Mouse (Mus musculus): ENCODE data around the gene Trp53tg5.

- TF ChIP-seq CTCF (IDR thresholded peaks at IDR 0.05; ENCODE audit: low read depth, low read length) (no peak), POLR2A (IDR thresholded peaks at IDR 0.05; ENCODE audit: extremely low read depth, insufficient read depth, low read length) (no peak)
These were observed 13.6 kb upstream of the Trp53tg5 start for GRCm38 (mm10) chr2:164487115-164487527.

All from liver, adult 2 months (tissue).